Mouse (Mus musculus): ENCODE measurements around the gene Gabarap.
"Not testable (repeated sequence)": the region's sequence is repeated elsewhere in the genome, so short reads cannot be mapped to it uniquely, and the experiment has no call there.

Gene Gabarap

DNA sequence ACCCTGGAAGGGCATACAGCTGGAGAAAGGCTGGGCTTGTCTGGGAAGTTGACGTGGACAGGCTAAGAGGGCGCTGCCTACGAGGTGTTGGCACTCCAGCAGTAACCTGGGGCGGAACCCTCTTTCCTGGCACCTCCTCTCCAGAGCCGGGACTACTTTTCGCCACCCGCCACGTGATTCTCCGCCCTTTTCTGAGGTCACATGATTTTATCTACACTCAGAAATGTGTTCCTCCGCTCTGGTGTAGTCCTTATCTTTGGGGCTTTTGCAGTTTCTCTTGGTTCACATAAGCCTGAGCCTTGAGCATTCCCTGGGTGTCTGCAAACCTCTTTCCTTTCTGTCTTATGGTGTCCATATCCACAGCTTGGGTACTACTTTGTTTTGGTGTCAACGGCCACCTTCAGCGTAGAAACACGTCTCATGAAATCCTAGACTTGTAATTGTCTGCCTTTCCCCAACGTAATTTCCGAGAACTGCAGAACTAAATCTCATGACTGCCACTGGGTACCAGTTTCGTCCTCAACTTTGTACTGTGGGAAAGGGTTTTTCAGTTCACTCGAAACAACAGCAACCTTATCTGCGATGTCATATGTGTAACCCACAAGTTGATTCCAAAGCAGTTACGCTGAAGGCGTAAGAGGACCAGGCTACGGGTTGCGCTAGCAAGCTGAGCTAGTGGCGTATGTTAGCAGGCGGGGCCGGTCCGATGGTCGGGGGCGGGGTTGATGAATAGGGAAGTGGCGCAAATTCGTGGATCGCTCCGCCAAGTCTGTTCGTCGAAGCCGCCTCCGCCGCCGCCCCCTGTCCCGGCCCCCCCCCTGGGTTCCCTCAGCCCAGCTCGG is at the start of gene Gabarap:
TSS of gene Gabarap (plus strand) at position 294 of the 842 bp plus-strand sequence.
- DNase-seq (ENCODE audit: low read depth, low spot score): peak; percentile 94

GRCm38 (mm10) chr11:69945216-69945615 is 45.7 kb upstream of the Gabarap start:
- DNase-seq (ENCODE audit: low read depth, low spot score): no peak

- DNase-seq (ENCODE audit: low read depth, low spot score): peak; percentile 79
Observed at GRCm38 (mm10) chr11:69945997-69946891, 44.7 kb upstream of the Gabarap start.

- no peak for DNase-seq (ENCODE audit: low read depth, low spot score)
Observed at GRCm38 (mm10) chr11:69947337-69948065, 43.4 kb upstream of the Gabarap start.

DNA sequence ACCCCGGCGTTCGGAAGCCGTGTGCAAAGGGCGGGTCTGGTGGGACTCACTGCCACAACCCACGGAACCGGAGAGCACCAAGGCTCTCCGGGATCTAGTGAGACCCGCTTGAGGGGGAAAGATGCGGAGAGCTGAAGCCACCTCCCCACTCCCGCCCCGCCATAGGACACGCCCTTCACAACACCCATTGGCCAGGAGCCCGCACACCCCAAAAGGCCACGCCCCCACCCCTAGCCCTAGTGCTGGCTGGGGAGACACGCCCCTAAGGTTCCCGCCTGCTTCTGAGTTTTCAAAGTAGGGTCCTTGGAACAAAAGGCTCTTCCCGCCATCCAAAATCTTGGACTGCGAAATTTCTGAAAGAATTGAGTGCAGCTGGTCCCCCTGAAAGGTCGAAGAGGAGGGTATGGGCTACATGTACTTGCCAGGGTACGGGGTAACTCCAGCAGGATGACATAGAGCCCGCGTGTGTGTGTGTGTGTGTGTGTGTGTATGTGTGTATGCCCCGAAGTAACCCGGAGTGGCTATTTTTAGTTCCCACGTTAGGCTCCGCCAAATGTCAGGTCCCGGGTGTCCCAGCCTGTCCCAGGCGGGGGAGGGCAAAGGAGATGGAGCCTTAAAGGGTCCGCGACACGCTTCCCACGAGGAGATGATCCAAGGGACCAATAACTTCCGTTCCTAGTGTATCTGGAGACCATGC is 42.7 kb upstream of the Gabarap start, which contains the start of gene Slc2a4:
TSS of gene Slc2a4 (minus strand) at position 123 of the 697 bp plus-strand sequence.
- peak; percentile 94 for DNase-seq (ENCODE audit: low read depth, low spot score)

DNA sequence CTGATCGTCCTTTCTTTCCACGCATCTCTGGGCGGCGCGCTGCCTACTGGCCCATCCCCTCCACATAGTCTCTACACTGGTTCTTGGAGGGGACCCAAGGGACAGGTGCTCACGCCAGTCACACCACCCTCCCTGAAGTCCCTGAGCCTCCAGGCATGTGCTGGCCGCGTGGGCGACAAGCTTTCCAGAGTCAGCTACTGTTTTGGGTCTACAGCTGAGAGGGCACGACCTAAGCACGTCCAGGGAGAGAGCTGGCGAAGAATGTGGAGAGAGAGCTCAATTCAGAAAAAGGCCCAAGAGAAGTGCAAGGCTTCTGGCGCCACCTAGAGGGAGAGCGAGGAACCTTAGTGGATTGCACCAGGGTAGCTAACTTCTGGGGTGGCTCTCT is 42.2 kb upstream of the Gabarap start:
- DNase-seq (ENCODE audit: low read depth, low spot score): peak; percentile 90

- DNase-seq (ENCODE audit: low read depth, low spot score): no peak
Observed at GRCm38 (mm10) chr11:69950807-69951459, 40.0 kb upstream of the Gabarap start.

DNA sequence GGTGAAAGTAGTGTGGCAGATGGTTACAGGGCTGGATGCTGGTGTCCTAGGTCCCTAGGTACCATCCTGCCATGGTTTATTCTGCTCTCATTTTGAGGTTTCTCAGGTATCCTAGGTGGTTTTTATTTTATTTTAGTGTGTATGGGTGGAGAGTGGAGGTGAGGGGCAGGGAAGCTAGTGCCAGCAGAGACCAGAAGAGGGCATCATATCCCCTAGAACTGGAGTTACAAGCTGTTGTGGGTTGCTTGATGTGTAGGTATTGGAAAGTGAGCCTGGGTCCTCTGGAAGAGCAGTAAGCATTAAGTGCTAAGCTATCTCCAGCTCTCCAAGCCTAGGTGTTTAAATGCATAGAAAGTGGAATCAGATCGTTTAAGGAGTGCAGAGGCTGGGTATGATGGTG is 38.7 kb upstream of the Gabarap start:
- DNase-seq (ENCODE audit: low read depth, low spot score): no peak

DNA sequence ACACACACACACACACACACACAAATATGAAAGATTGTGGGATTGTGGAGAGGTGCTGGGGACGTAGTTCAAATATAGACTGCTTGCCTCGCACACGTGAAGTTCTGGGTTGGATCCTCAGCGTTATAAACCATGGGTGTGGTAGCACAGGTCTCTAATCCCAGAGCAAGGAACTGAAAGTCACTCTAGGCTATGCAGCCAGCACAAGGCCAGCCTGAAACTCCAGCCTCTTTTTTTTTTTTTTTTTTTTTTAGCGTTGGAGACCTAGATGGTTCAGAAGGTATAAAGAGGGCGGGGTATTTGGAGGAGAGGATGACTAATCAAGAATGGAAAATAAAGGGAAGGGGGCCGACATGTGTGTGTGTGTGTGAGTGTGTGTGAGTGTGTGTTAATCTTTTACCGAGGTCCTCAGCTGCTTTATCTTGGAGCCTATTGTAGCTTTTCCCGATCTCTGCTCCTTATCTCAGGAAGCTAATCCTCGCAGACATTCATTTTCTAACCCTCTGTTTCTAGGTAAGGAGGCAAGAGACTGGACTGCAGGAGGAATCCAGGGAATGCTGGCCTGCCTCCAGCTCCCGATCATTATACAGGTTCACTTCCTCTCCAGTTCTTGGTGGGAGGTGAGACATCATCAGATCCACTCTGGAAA is 37.6 kb upstream of the Gabarap start:
- DNase-seq (ENCODE audit: low read depth, low spot score): no peak

- not testable (repeated sequence) for DNase-seq (ENCODE audit: low read depth, low spot score)
Observed at GRCm38 (mm10) chr11:69955618-69956017, 35.3 kb upstream of the Gabarap start.

DNA sequence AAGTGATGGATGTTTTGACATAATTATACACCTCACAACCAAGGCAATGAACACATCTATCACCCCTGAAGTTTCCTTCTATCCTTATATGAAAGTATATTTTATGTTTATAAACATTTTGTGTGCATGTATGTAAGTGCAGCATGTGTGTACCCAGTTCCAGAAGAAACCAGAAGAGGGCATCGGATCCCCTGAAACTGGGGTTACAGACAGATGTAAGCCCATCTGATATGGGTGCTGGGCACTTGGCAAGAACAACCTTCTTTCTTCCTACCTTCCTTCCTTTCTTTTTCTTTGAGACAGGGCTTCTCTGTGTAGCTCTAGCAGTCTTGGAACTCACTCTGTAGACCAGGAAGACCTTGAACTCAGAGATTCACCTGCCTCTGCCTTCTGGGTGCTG is 34.7 kb upstream of the Gabarap start:
- DNase-seq (ENCODE audit: low read depth, low spot score): no peak

GRCm38 (mm10) chr11:69960616-69961015 is 30.3 kb upstream of the Gabarap start:
- no peak for DNase-seq (ENCODE audit: low read depth, low spot score)

- no peak for DNase-seq (ENCODE audit: low read depth, low spot score)
Observed at GRCm38 (mm10) chr11:69961841-69962240, 29.1 kb upstream of the Gabarap start.

DNA sequence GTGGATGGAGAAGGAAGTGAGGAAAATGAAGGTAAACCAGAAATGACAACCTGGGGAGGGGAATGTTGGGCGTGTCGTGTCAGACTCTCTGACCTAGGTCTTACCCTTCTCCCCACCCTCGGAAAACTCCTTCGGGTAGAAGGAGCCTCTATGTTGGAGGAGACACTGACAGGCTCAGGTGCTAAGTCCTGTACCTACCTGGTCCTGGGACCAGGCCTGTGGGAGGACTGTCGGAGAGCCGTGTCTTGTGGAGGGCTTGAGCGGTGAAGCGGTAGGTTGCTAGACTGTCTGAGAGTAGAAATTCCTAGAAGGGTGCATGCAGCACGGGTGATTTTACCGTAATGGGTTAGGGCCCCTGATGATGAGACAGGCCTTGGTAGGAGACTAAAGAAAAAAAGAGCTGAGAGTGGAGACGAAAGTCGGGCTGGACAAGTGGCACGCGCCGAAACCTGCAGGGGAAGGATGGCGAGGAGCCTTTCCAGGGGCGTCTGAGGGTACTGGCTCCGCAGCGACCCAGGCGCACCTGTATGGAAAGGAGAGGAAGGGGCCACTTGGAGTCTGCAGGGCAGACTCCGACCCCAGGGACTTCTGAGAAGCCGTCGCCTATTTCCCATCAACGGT is 26.2 kb upstream of the Gabarap start, which contains the start of gene Cldn7:
TSS of gene Cldn7 (plus strand) at position 130 of the 621 bp plus-strand sequence.
- no peak for DNase-seq (ENCODE audit: low read depth, low spot score)

DNA sequence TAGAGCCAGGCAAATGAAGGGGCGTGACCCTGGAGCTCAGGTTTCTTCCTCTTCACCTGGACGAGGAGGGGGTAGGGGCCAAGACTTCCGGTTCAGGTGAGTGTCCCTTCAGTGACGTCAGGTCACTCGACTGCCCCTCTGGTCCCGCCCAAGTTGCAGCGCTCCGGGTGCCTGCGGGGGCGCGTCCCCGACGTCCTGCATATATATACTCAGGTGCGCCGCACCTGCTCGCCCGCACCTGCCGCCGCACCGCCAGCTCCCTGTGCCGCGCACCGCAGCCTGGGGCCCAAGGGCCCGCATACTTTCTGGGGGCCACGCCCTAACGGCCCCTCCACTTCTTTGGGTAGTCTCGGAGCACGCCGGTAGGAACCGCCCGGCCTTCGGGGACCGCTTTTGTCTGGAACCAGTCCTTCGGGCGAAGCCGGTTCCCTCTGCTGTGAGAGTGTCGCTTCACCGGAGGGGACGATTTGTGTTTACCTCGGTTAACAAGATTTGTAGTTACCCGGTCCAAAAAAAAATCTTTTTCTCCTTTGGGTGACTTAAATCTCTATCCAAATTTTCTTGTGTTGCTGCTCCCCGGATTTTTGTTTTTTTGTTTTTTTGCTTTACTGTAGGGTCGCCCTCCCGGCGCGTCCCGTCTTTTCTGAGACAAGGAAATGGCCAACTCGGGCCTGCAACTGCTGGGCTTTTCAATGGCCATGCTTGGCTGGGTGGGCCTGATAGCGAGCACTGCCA is 25.5 kb upstream of the Gabarap start:
- no peak for DNase-seq (ENCODE audit: low read depth, low spot score)

DNA sequence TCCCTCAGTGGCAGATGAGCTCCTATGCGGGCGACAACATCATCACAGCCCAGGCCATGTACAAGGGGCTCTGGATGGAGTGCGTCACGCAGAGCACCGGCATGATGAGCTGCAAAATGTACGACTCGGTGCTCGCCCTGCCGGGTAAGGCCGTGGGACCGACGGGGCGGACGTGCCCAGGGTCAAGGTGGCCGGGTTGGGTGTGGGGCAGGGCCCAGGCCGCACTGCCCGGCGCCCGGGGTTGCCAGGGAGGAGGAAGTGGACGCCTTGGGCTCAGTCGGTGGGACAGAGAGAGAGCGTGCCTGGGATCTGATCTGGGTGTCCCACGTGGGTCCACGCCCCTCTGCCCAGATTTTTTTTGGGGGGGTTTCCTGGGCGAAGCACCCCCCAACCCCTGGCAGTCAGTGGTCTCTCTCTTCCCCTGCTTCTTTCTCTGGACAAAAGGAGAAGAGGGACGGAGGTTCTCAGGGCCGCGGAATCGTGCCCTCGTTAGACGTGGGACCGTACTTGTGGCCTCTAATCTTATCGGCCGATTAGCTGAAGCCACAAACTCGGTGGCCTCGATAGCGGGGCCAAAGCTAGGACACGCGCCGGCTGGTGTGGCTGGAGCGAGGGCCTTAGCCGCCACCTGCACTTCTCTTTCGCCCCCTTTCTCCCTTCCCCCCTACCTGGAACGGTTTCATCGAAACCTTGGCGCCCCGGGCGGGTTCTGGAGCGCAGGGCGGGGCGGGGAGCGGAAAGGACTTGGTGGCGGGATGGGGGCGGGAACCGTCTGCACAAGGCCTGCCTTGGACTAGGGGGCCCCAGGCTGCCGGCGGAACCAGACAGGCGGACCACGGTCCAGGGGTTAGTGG is 24.7 kb upstream of the Gabarap start:
- no peak for DNase-seq (ENCODE audit: low read depth, low spot score)

- DNase-seq (ENCODE audit: low read depth, low spot score): no peak
Observed at GRCm38 (mm10) chr11:69966860-69967517, 24.0 kb upstream of the Gabarap start.

Data from c-Kit-negative CD71-positive TER-119-positive erythroid progenitor cells, embryonic 14.5 days (primary cell).